12 mouse cellular contexts compared by ENCODE assay signal in the genomic region with DNA sequence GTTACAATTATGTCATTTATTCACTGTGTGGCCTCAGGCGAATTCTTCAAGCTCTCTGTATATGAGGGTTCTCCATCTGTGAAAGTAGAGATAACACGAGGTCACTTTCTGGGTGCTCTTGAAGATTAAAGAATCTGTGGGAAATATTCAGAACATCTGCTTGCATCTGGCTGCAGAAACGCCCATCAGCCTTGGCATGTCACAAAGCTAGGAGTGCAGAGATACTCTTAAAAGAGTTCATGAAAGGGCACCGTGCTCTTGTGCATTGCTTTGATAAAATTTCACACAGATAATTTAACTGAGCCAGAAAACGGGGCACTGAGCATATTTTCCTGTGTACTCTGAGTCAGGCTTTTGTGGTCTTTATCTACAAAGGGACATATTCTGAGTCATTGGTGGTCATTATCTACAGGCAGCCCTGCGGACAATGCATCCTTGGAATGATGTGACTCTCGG. TPM values are rescaled to one million over a fixed set of nuclear protein-coding genes. Genes with fewer than 3 reads are reported as not detected.
DNase-seq lines count a peak whose midpoint lies in the region; ATAC-seq and TF ChIP-seq lines count a peak whose summit lies in the region.
"Had no signal": no experiment of that assay in that cellular context is flagged by ENCODE, and none has a peak within 500 bp of the region (broad histone marks: within the 10 kb centered on the region; RNA-seq: fewer than 3 reads in every experiment).

No protein-coding gene starts in this region.

- no peak overlapping the region for H3K4me3 ChIP-seq in heart, embryonic 10.5 days
- H3K4me3 ChIP-seq in MEL (ENCODE audit: control insufficient read depth in 1 of 2, insufficient read depth in 1 of 2, low read depth in 2 of 2, low read length in 2 of 2): no peak overlapping the region
- H3K4me3 ChIP-seq in erythroblast, embryonic 14.5 days (replicated peaks): peak overlapping the region; percentile 4
- no peak overlapping the region for H3K4me3 ChIP-seq in forebrain, embryonic 10.5 days
- no peak overlapping the region for H3K4me3 ChIP-seq in gastrocnemius, adult 2 months

- ATAC-seq in megakaryocyte, adult 5-6 weeks (ENCODE audit: poor library complexity, severe bottlenecking): 0 out of 2 replicates have a peak, but pooled peaks have one; percentile 15

- H3K36me3 ChIP-seq in heart, embryonic 10.5 days: no peaks in the 10 kb centered on the region
- H3K36me3 ChIP-seq in MEL (ENCODE audit: control insufficient read depth in 1 of 2, insufficient read depth in 2 of 2, low read length in 2 of 2): peaks cover 0 to 29% of the 10 kb centered on the region in 2 experiments; a peak in 2 of 4 replicates
- no peaks in the 10 kb centered on the region for H3K36me3 ChIP-seq in erythroblast, embryonic 14.5 days (ENCODE audit: control insufficient read depth)
- H3K36me3 ChIP-seq in forebrain, embryonic 10.5 days (replicated peaks): no peaks in the 10 kb centered on the region

- 0 out of 2 replicates have a peak, but pooled peaks cover 4% of the 10 kb centered on the region for H3K4me1 ChIP-seq in heart, embryonic 10.5 days
- H3K4me1 ChIP-seq in MEL (ENCODE audit: control insufficient read depth in 1 of 2, insufficient read depth in 2 of 2, low read length in 2 of 2): peaks cover 4 to 30% of the 10 kb centered on the region in 2 experiments; a peak in 3 of 4 replicates
- peaks cover 39% of the 10 kb centered on the region for H3K4me1 ChIP-seq in erythroblast, embryonic 14.5 days (ENCODE audit: control insufficient read depth)
- H3K4me1 ChIP-seq in forebrain, embryonic 10.5 days: peaks cover 18% of the 10 kb centered on the region

- no peak overlapping the region for H3K27ac ChIP-seq in heart, embryonic 10.5 days
- H3K27ac ChIP-seq in MEL (ENCODE audit: control insufficient read depth, low read depth, low read length): peak overlapping the region; percentile 81
- no peak overlapping the region for H3K27ac ChIP-seq in forebrain, embryonic 10.5 days
- H3K27ac ChIP-seq in gastrocnemius, adult 2 months: no peak overlapping the region
- H3K27ac ChIP-seq: macrophage had no signal

- no peak for TF ChIP-seq CTCF in MEL (IDR thresholded peaks at IDR 0.05 in 2 of 3, conservative IDR thresholded peaks at IDR 0.05 in 1 of 3; ENCODE audit: control insufficient read depth in 1 of 3, insufficient read depth in 1 of 3, low read depth in 2 of 3, low read length in 3 of 3, poor library complexity in 1 of 3, severe bottlenecking in 1 of 3)
- TF ChIP-seq CTCF in gastrocnemius, adult 2 months (IDR thresholded peaks at IDR 0.05): no peak

- peaks cover under 1% of the 10 kb centered on the region; the same call in 1 of the 2 replicates for H3K79me2 ChIP-seq in MEL (ENCODE audit: control insufficient read depth, insufficient read depth, low read length, poor library complexity)

- H3K27me3 ChIP-seq in heart, embryonic 10.5 days (ENCODE audit: insufficient read depth, poor library complexity, severe bottlenecking): no peaks in the 10 kb centered on the region
- no peaks in the 10 kb centered on the region for H3K27me3 ChIP-seq in MEL (ENCODE audit: control insufficient read depth in 1 of 2, insufficient read depth in 2 of 2, low read length in 2 of 2)
- no peaks in the 10 kb centered on the region for H3K27me3 ChIP-seq in erythroblast, embryonic 14.5 days (ENCODE audit: control insufficient read depth)
- no peaks in the 10 kb centered on the region for H3K27me3 ChIP-seq in forebrain, embryonic 10.5 days (ENCODE audit: poor library complexity, severe bottlenecking)

- no peaks in the 10 kb centered on the region for H3K9me3 ChIP-seq in heart, embryonic 10.5 days
- no peaks in the 10 kb centered on the region for H3K9me3 ChIP-seq in MEL (replicated peaks; ENCODE audit: insufficient read depth, low read length)
- no peaks in the 10 kb centered on the region for H3K9me3 ChIP-seq in erythroblast, embryonic 14.5 days (ENCODE audit: control insufficient read depth, low read length)
- H3K9me3 ChIP-seq in forebrain, embryonic 10.5 days: no peaks in the 10 kb centered on the region

- no peak for TF ChIP-seq RAD21 in MEL (IDR thresholded peaks at IDR 0.05; ENCODE audit: low read depth, low read length)

- intact Hi-C loops in gastrocnemius, postnatal 14 days (cut with DNase I; ENCODE audit: low total_unique reads): no loop called here
- intact Hi-C loops in gastrocnemius, adult 2 months (cut with DNase I): no loop called here

- DNase-seq in heart, embryonic 10.5 days (ENCODE audit: low spot score): peak; percentile 78
- no peak for DNase-seq in heart, adult 18-20 months
- peak; percentile 95 for DNase-seq in MEL (ENCODE audit: low read depth, low spot score)
- DNase-seq in gastrocnemius, postnatal 14 days: no peak
- DNase-seq in forebrain, embryonic 10.5 days (ENCODE audit: extremely low spot score, low spot score): no peak
- DNase-seq in gastrocnemius, adult 2 months: no peak
- DNase-seq: cerebellum, adult 11 months; kidney, adult 9 months; lung, adult 18-20 months had no signal

- no peak overlapping the region for H3K9ac ChIP-seq in MEL (ENCODE audit: control insufficient read depth, low read depth, low read length, poor library complexity, severe bottlenecking)

- TF ChIP-seq EP300 in MEL (IDR thresholded peaks at IDR 0.05; ENCODE audit: low read depth in 1 of 2, low read length in 2 of 2): peak; percentile 99

- WGBS in heart, embryonic 10.5 days: 46% methylated on average over 7 of the region's 7 CpGs
- WGBS in forebrain, embryonic 10.5 days: 77% methylated on average over 7 of the region's 7 CpGs

- TF ChIP-seq POLR2A in MEL (IDR thresholded peaks at IDR 0.05; ENCODE audit: control insufficient read depth in 1 of 2, insufficient read depth in 1 of 2, low read depth in 1 of 2, low read length in 2 of 2, poor library complexity in 1 of 2): no peak

TF ChIP-seq in MEL, 35 proteins besides CTCF, POLR2A, EP300 and RAD21 (continues in another document):
- TF ChIP-seq BHLHE40 (IDR thresholded peaks at IDR 0.05; ENCODE audit: borderline replicate concordance, low read depth, low read length): peak; percentile 81; the same call in 1 of the 2 replicates
- 0 out of 2 replicates have a peak, but pooled peaks have one; percentile 33 for TF ChIP-seq GABPA (IDR thresholded peaks at IDR 0.05; ENCODE audit: low read depth, low read length)
- TF ChIP-seq ELF1 (IDR thresholded peaks at IDR 0.05; ENCODE audit: low read depth, low read length): no peak
- TF ChIP-seq POLR2AphosphoS5 (IDR thresholded peaks at IDR 0.05; ENCODE audit: borderline replicate concordance, low read depth, low read length): no peak
- peak; percentile 40; the same call in 1 of the 2 replicates for TF ChIP-seq E2F4 (IDR thresholded peaks at IDR 0.05; ENCODE audit: borderline replicate concordance, low read depth, low read length)

RNA-seq across cellular contexts. Expression of a gene that starts 11.9 kb away (rescaled TPM):
- 0.20 and 0.74 TPM in 2 replicates for polyA plus RNA-seq in heart, embryonic 10.5 days (2016; fragmentation: Nextera tagmentation; extraction: Ambion mirVana)
- 1 to 10 TPM; 1.5 to 3.5 TPM for total RNA-seq in heart, adult 18-20 months (2021)
- total RNA-seq in MEL (2012; rRNA removed): 133 and 146 TPM in 2 replicates
- 100 to 1,000 TPM in 1 of 2 experiments, not detected in 1; 167 TPM for polyA plus RNA-seq in MEL (2012; ENCODE audit: insufficient read depth in 1 of 2, insufficient read length in 2 of 2, low read depth in 1 of 2, low replicate concordance in 2 of 2, missing spikeins in 1 of 2)
- polyA plus RNA-seq in erythroblast, embryonic 14.5 days (2012): 2.2 and 2.8 TPM in 2 replicates
- total RNA-seq in megakaryocyte, adult 5-6 weeks (2015): 107 and 116 TPM in 2 replicates
- 145 and 149 TPM in 2 replicates for total RNA-seq in megakaryocyte, adult 5-6 weeks (2017)
- under 1 TPM; 0.84 to 0.93 TPM for total RNA-seq in gastrocnemius, postnatal 14 days (2021)
- polyA plus RNA-seq in forebrain, embryonic 10.5 days (2016; fragmentation: Nextera tagmentation; extraction: Ambion mirVana): 0.14 and 0.17 TPM in 2 replicates
- total RNA-seq in gastrocnemius, adult 2 months (2021): under 1 TPM; 0.36 to 0.70 TPM

RNA-seq across cellular contexts. Expression of a gene that starts 27.7 kb away (rescaled TPM):
- polyA plus RNA-seq in heart, embryonic 10.5 days (2016; fragmentation: Nextera tagmentation; extraction: Ambion mirVana): 64.2 and 71.7 TPM in 2 replicates
- 1 to 10 TPM; 4.0 to 4.5 TPM for total RNA-seq in heart, adult 18-20 months (2021)
- total RNA-seq in MEL (2012; rRNA removed): 103 and 104 TPM in 2 replicates
- 100 to 1,000 TPM; 122 to 129 TPM for polyA plus RNA-seq in MEL (2012; ENCODE audit: insufficient read depth in 1 of 2, insufficient read length in 2 of 2, low read depth in 1 of 2, low replicate concordance in 2 of 2, missing spikeins in 1 of 2)
- 1.1 and 1.5 TPM in 2 replicates for polyA plus RNA-seq in erythroblast, embryonic 14.5 days (2012)
- 37.8 and 43.6 TPM in 2 replicates for total RNA-seq in megakaryocyte, adult 5-6 weeks (2015)
- total RNA-seq in megakaryocyte, adult 5-6 weeks (2017): 50.3 and 53.9 TPM in 2 replicates
- total RNA-seq in gastrocnemius, postnatal 14 days (2021): 1 to 10 TPM; 5.2 to 5.5 TPM
- 106 and 109 TPM in 2 replicates for polyA plus RNA-seq in forebrain, embryonic 10.5 days (2016; fragmentation: Nextera tagmentation; extraction: Ambion mirVana)
- 1 to 10 TPM; 4.3 to 5.0 TPM for total RNA-seq in gastrocnemius, adult 2 months (2021)

RNA-seq across cellular contexts. Expression of a gene that starts 30.5 kb away (rescaled TPM):
- polyA plus RNA-seq in heart, embryonic 10.5 days (2016; fragmentation: Nextera tagmentation; extraction: Ambion mirVana): 21.8 and 25.0 TPM in 2 replicates
- total RNA-seq in heart, adult 18-20 months (2021): 10 to 100 TPM; 34.0 to 39.1 TPM
- 23.8 and 29.6 TPM in 2 replicates for total RNA-seq in MEL (2012; rRNA removed)
- 10 to 100 TPM in 1 of 2 experiments, not detected in 1; 46.8 TPM for polyA plus RNA-seq in MEL (2012; ENCODE audit: insufficient read depth in 1 of 2, insufficient read length in 2 of 2, low read depth in 1 of 2, low replicate concordance in 2 of 2, missing spikeins in 1 of 2)
- 0.95 and 1.1 TPM in 2 replicates for polyA plus RNA-seq in erythroblast, embryonic 14.5 days (2012)
- 17.4 and 20.3 TPM in 2 replicates for total RNA-seq in megakaryocyte, adult 5-6 weeks (2015)
- total RNA-seq in megakaryocyte, adult 5-6 weeks (2017): 22.2 and 27.9 TPM in 2 replicates
- 10 to 100 TPM; 19.6 to 20.6 TPM for total RNA-seq in gastrocnemius, postnatal 14 days (2021)
- polyA plus RNA-seq in forebrain, embryonic 10.5 days (2016; fragmentation: Nextera tagmentation; extraction: Ambion mirVana): 23.7 and 24.4 TPM in 2 replicates
- total RNA-seq in gastrocnemius, adult 2 months (2021): 1 to 10 TPM; 9.1 to 9.4 TPM

RNA-seq across cellular contexts. Expression of a gene that starts 43.4 kb away (rescaled TPM):
- 342 and 398 TPM in 2 replicates for polyA plus RNA-seq in heart, embryonic 10.5 days (2016; fragmentation: Nextera tagmentation; extraction: Ambion mirVana)
- total RNA-seq in heart, adult 18-20 months (2021): 10 to 100 TPM; 49.9 to 88.3 TPM
- 906 and 1,021 TPM in 2 replicates for total RNA-seq in MEL (2012; rRNA removed)
- 100 to 1,000 TPM in 1 of 2 experiments, not detected in 1; 750 TPM for polyA plus RNA-seq in MEL (2012; ENCODE audit: insufficient read depth in 1 of 2, insufficient read length in 2 of 2, low read depth in 1 of 2, low replicate concordance in 2 of 2, missing spikeins in 1 of 2)
- polyA plus RNA-seq in erythroblast, embryonic 14.5 days (2012): 9.4 and 12.0 TPM in 2 replicates
- total RNA-seq in megakaryocyte, adult 5-6 weeks (2015): 982 and 1,036 TPM in 2 replicates
- total RNA-seq in megakaryocyte, adult 5-6 weeks (2017): 1,421 and 1,439 TPM in 2 replicates
- 100 to 1,000 TPM; 179 to 195 TPM for total RNA-seq in gastrocnemius, postnatal 14 days (2021)
- 465 and 505 TPM in 2 replicates for polyA plus RNA-seq in forebrain, embryonic 10.5 days (2016; fragmentation: Nextera tagmentation; extraction: Ambion mirVana)
- 10 to 100 TPM; 33.9 to 82.1 TPM for total RNA-seq in gastrocnemius, adult 2 months (2021)

Comparison
In these comparisons a context has a peak if more than half of its experiments do, and no peak if none do; other contexts are left out.
1. DNase-seq: peak in heart, embryonic 10.5 days (single experiment) and MEL (single experiment); none in heart, adult 18-20 months (0 of 2), gastrocnemius, postnatal 14 days (single experiment), forebrain, embryonic 10.5 days (single experiment) and gastrocnemius, adult 2 months (single experiment).
2. RNA of a gene that starts 11.9 kb away (total RNA-seq): 133 to 146 TPM in MEL and 107 to 149 TPM in megakaryocyte, adult 5-6 weeks; 1.5 to 3.5 TPM in heart, adult 18-20 months, 0.84 to 0.93 TPM in gastrocnemius, postnatal 14 days and 0.36 to 0.70 TPM in gastrocnemius, adult 2 months; every median in the first group is over 10 times any median in the second.
3. RNA of a gene that starts 27.7 kb away (total RNA-seq): 103 to 104 TPM in MEL and 37.8 to 53.9 TPM in megakaryocyte, adult 5-6 weeks; 5.2 to 5.5 TPM in gastrocnemius, postnatal 14 days, 4.3 to 5.0 TPM in gastrocnemius, adult 2 months and 4.0 to 4.5 TPM in heart, adult 18-20 months; every median in the first group is over 4 times any median in the second.